Mouse (Mus musculus): ENCODE measurements around the gene Pla2g10.

GRCm38 (mm10) chr16:13732786-13733185 lies 2.0 kb upstream of the Pla2g10 start:
- TF ChIP-seq CTCF (IDR thresholded peaks at IDR 0.05; ENCODE audit: control insufficient read depth, insufficient read depth, low read length), result no peak
- TF ChIP-seq POLR2A (IDR thresholded peaks at IDR 0.05; ENCODE audit: borderline replicate concordance, control insufficient read depth, low read depth, low read length), result no peak
